Mouse (Mus musculus): ENCODE measurements around the gene Utp11. TPM values are rescaled to one million over a fixed set of nuclear protein-coding genes. Genes with fewer than 3 reads are reported as not detected.

Gene Utp11
- polyA plus RNA-seq, 1 experiment from 2014 or later = 78.9 TPM

GRCm38 (mm10) chr4:124685004-124685403 lies 8.4 kb downstream of the Utp11 start:
- Histone ChIP-seq H3K27me3 (ENCODE audit: control insufficient read depth, insufficient read depth, low read length) (no peaks in the 10 kb centered on the region), H3K4me2 (ENCODE audit: low read depth, severe bottlenecking) (no peak overlapping the region), H3K27ac (replicated peaks; ENCODE audit: low read depth, low read length) (no peak overlapping the region), H3K36me3 (ENCODE audit: control insufficient read depth, insufficient read depth, low read length) (peaks cover 22% of the 10 kb centered on the region), H3K9me3 (ENCODE audit: control insufficient read depth, low read length) (no peaks in the 10 kb centered on the region), H3K9ac (ENCODE audit: low read length) (no peak overlapping the region), H3K4me3 (ENCODE audit: low read depth, low read length) (no peak overlapping the region), H3K4me1 (ENCODE audit: control insufficient read depth, insufficient read depth, low read length) (no peaks in the 10 kb centered on the region)
- WGBS = 81% methylated on average over 4 of the region's 4 CpGs
- DNase-seq (ENCODE audit: low spot score) (no peak), ATAC-seq (ENCODE audit: insufficient number of reproducible peaks, low FRiP score, low TSS enrichment, low read depth) (no peak)

- Histone ChIP-seq H3K27me3 (ENCODE audit: control insufficient read depth, insufficient read depth, low read length) (no peaks in the 10 kb centered on the region), H3K36me3 (ENCODE audit: control insufficient read depth, insufficient read depth, low read length) (peaks cover 23% of the 10 kb centered on the region), H3K27ac (replicated peaks; ENCODE audit: low read depth, low read length) (no peak overlapping the region), H3K4me2 (ENCODE audit: low read depth, severe bottlenecking) (no peak overlapping the region), H3K4me3 (ENCODE audit: low read depth, low read length) (no peak overlapping the region), H3K4me1 (ENCODE audit: control insufficient read depth, insufficient read depth, low read length) (no peaks in the 10 kb centered on the region), H3K9me3 (ENCODE audit: control insufficient read depth, low read length) (no peaks in the 10 kb centered on the region), H3K9ac (ENCODE audit: low read length) (no peak overlapping the region)
- 94% methylated on average over 4 of the region's 4 CpGs for WGBS
- ATAC-seq (ENCODE audit: insufficient number of reproducible peaks, low FRiP score, low TSS enrichment, low read depth) = no peak
- DNase-seq (ENCODE audit: low spot score) = no peak
Measured at GRCm38 (mm10) chr4:124683474-124683873, 9.9 kb downstream of the Utp11 start.

DNA sequence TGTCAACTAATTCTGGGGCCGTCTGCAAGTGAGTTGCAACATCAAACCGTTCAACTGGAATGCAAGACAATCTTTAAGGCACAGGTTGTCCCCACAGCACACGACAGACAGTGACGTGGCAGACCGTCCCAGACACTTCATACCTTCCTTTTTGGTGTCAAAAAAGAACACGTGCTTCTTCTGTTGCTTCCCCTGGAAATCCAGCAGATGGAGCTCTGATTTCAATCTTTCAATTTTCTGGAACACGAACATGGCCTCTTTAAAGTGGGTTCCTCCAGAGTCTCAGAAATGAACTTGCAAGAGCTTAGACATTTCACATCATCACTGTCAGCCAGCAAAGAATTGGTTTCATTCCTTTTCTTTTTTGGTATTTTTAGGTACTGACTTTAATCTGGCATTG lies 11.1 kb downstream of the Utp11 start:
- WGBS = 59% methylated on average over 7 of the region's 7 CpGs
- no peak overlapping the region for H3K27ac ChIP-seq (replicated peaks; ENCODE audit: low read depth, low read length)
- DNase-seq (ENCODE audit: low spot score) = no peak
- no peaks in the 10 kb centered on the region for H3K4me1 ChIP-seq (ENCODE audit: control insufficient read depth, insufficient read depth, low read length)
- no peak overlapping the region for H3K9ac ChIP-seq (ENCODE audit: low read length)
- H3K4me3 ChIP-seq (ENCODE audit: low read depth, low read length) = no peak overlapping the region
- peaks cover 28% of the 10 kb centered on the region for H3K36me3 ChIP-seq (ENCODE audit: control insufficient read depth, insufficient read depth, low read length)
- H3K27me3 ChIP-seq (ENCODE audit: control insufficient read depth, insufficient read depth, low read length) = no peaks in the 10 kb centered on the region
- H3K9me3 ChIP-seq (ENCODE audit: control insufficient read depth, low read length) = no peaks in the 10 kb centered on the region
- H3K4me2 ChIP-seq (ENCODE audit: low read depth, severe bottlenecking) = no peak overlapping the region
- ATAC-seq (ENCODE audit: insufficient number of reproducible peaks, low FRiP score, low TSS enrichment, low read depth) = no peak

DNA sequence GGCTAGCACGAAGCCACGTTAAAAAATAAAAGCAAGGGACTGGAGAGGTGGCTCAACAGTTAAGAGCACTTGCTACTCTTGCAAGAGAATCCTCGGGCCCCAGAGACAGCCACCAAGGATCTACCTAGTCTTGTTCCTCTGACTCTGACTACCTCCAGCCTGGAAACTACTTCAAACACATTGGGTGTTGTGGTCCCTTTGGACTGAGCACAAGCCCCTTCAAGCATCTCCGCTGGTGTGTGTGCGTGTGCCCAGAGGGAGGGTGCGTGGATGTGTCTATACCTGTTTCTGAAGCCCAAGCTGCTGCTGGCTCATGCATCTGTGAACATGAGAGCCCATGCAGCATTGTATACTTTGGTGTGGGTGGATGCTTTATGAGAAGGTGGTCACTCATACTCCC lies 17.4 kb downstream of the Utp11 start:
- no peak overlapping the region for H3K27ac ChIP-seq (replicated peaks; ENCODE audit: low read depth, low read length)
- WGBS = 81% methylated on average over 6 of the region's 6 CpGs
- ATAC-seq (ENCODE audit: insufficient number of reproducible peaks, low FRiP score, low TSS enrichment, low read depth) (no peak), DNase-seq (ENCODE audit: low spot score) (no peak)
- H3K9me3 ChIP-seq (ENCODE audit: control insufficient read depth, low read length) = no peaks in the 10 kb centered on the region
- H3K9ac ChIP-seq (ENCODE audit: low read length) = no peak overlapping the region
- peaks cover 8% of the 10 kb centered on the region; the same call in 1 of the 2 replicates for H3K27me3 ChIP-seq (ENCODE audit: control insufficient read depth, insufficient read depth, low read length)
- peaks cover 17% of the 10 kb centered on the region for H3K4me1 ChIP-seq (ENCODE audit: control insufficient read depth, insufficient read depth, low read length)
- H3K36me3 ChIP-seq (ENCODE audit: control insufficient read depth, insufficient read depth, low read length) = peaks cover 12% of the 10 kb centered on the region; the same call in 1 of the 2 replicates
- H3K4me3 ChIP-seq (ENCODE audit: low read depth, low read length) = no peak overlapping the region
- no peak overlapping the region for H3K4me2 ChIP-seq (ENCODE audit: low read depth, severe bottlenecking)

DNA sequence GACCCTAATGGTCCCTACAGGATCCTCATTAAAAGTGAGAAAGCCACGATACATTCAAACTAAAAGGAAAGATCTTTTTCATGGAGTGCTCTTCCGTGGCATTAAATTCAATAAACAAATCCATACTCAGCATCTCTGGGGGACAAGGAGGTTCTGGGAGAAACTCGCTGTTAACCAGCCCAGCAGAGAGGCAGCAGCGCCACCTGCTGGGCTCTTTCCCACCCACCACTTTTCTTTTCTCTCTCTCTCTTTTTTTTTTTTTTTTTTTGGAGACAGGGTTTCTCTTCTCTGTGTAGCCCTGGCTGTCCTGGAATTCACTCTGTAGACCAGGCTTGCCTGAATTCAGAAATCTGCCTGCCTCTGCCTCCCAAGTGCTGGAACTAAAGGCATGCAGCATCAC lies 18.4 kb downstream of the Utp11 start:
- Histone ChIP-seq H3K9ac (ENCODE audit: low read length) (no peak overlapping the region), H3K27ac (replicated peaks; ENCODE audit: low read depth, low read length) (no peak overlapping the region), H3K27me3 (ENCODE audit: control insufficient read depth, insufficient read depth, low read length) (peaks cover 8% of the 10 kb centered on the region; the same call in 1 of the 2 replicates), H3K36me3 (ENCODE audit: control insufficient read depth, insufficient read depth, low read length) (peaks cover 7% of the 10 kb centered on the region; the same call in 1 of the 2 replicates), H3K4me1 (ENCODE audit: control insufficient read depth, insufficient read depth, low read length) (peaks cover 17% of the 10 kb centered on the region), H3K4me3 (ENCODE audit: low read depth, low read length) (no peak overlapping the region), H3K4me2 (ENCODE audit: low read depth, severe bottlenecking) (no peak overlapping the region), H3K9me3 (ENCODE audit: control insufficient read depth, low read length) (no peaks in the 10 kb centered on the region)
- 3% methylated on average over 4 of the region's 4 CpGs for WGBS
- ATAC-seq (ENCODE audit: insufficient number of reproducible peaks, low FRiP score, low TSS enrichment, low read depth) (no peak), DNase-seq (ENCODE audit: low spot score) (peak; percentile 81)

DNA sequence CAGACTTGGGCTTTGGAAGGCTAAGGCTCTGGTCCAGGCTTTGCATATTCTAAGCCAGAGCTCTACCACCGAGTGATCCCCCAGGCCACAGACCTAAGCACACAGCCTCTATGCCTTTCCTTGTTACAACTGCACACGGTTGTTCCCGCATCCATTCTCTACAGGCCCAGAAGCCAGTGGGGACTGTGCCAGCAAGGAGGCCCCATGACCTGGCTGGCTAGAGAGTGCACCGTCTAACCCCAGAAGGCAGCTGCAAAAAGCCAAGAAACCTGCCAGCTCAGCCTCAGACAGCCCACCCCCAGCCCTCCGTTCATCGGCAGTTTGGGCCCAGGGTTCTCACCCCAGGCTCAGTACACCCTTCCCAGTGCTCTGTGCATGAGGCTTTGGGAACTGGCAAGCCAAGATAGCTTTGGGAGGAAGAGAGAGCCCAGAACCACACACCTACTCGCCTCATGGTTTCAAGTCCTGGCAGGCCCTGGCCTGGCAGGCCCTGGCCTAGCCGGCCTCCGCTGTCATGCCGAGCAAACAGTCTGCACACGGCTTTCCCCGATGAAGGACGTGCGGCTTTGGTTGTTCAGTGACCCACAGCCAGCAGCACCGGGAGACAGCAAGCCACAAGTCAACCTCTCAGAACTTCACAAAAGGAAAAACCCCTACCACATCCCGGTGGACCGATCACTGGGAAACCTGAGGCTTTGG lies 18.9 kb downstream of the Utp11 start:
- Histone ChIP-seq H3K4me3 (ENCODE audit: low read depth, low read length) (no peak overlapping the region), H3K36me3 (ENCODE audit: control insufficient read depth, insufficient read depth, low read length) (0 out of 2 replicates have a peak, but pooled peaks cover 5% of the 10 kb centered on the region), H3K27ac (replicated peaks; ENCODE audit: low read depth, low read length) (no peak overlapping the region), H3K4me1 (ENCODE audit: control insufficient read depth, insufficient read depth, low read length) (peaks cover 17% of the 10 kb centered on the region), H3K9ac (ENCODE audit: low read length) (no peak overlapping the region), H3K4me2 (ENCODE audit: low read depth, severe bottlenecking) (no peak overlapping the region), H3K9me3 (ENCODE audit: control insufficient read depth, low read length) (no peaks in the 10 kb centered on the region), H3K27me3 (ENCODE audit: control insufficient read depth, insufficient read depth, low read length) (peaks cover 8% of the 10 kb centered on the region; the same call in 1 of the 2 replicates)
- ATAC-seq (ENCODE audit: insufficient number of reproducible peaks, low FRiP score, low TSS enrichment, low read depth) (no peak), DNase-seq (ENCODE audit: low spot score) (no peak)
- WGBS = 73% methylated on average over 17 of the region's 17 CpGs

DNA sequence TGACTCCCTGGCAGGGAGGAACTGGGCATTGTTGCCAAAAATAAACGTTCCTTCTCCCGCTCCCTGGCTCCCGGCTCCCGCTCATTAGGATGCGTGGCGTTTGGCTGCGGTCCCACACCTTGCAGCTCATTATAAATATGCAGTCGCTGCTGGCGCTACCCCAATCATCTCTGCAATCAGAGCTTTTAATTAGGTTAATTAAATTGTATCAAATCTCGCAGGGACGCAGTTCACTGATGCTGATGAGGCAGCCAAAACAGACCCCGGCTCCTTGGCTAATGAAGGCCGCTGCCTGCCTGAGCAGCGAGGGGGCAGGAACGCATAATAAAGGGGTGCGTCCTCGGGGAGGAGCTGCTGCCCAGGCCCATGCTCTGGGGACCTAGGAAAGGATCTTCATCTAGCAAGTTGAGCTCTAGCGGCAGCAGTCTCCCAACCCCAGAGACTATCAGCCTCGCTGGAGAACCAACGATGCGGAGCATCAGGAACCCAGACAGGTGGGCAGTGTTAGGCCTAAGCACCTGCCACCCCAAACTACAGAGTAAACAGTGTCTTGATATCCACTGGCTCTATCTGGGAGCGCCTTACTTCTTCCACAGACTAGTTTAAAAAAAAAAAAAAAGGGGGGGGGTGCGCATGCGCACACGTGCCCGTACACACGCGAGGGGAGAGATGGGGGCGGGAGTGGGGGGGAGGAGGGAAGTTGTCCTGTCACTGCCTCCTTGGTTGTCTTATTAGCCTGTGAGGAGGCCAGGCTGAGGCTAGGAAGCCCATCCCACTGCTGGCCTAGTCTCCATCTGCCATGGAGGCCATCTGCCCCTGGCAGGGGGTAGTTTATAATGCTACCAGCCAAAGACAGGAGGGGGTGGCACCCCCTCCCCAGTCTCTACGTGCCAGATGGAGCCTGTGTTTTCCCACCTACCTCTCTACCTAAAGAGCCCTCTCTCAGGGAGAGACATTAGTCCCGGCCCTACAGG lies 20.8 kb downstream of the Utp11 start:
- no peaks in the 10 kb centered on the region for H3K9me3 ChIP-seq (ENCODE audit: control insufficient read depth, low read length)
- peaks cover 13% of the 10 kb centered on the region; the same call in 1 of the 2 replicates for H3K27me3 ChIP-seq (ENCODE audit: control insufficient read depth, insufficient read depth, low read length)
- ATAC-seq (ENCODE audit: insufficient number of reproducible peaks, low FRiP score, low TSS enrichment, low read depth) (no peak), DNase-seq (ENCODE audit: low spot score) (peak; percentile 45)
- 0 out of 2 replicates have a peak, but pooled peaks cover 3% of the 10 kb centered on the region for H3K36me3 ChIP-seq (ENCODE audit: control insufficient read depth, insufficient read depth, low read length)
- peak overlapping the region; percentile 38 for H3K4me2 ChIP-seq (ENCODE audit: low read depth, severe bottlenecking)
- 2% methylated on average over 29 of the region's 31 CpGs for WGBS
- no peak overlapping the region for H3K9ac ChIP-seq (ENCODE audit: low read length)
- peaks cover 17% of the 10 kb centered on the region for H3K4me1 ChIP-seq (ENCODE audit: control insufficient read depth, insufficient read depth, low read length)
- no peak overlapping the region for H3K27ac ChIP-seq (replicated peaks; ENCODE audit: low read depth, low read length)
- H3K4me3 ChIP-seq (ENCODE audit: low read depth, low read length) = peak overlapping the region; percentile 10

GRCm38 (mm10) chr4:124671583-124671982 lies 21.8 kb downstream of the Utp11 start:
- H3K4me2 ChIP-seq (ENCODE audit: low read depth, severe bottlenecking) = 0 out of 2 replicates have a peak overlapping the region, but pooled peaks have one; percentile 38
- no peak overlapping the region for H3K9ac ChIP-seq (ENCODE audit: low read length)
- WGBS = 26% methylated on average over 7 of the region's 7 CpGs

More at GRCm38 (mm10) chr4:124671583-124671982, 21.8 kb downstream of the Utp11 start:
- H3K4me1 ChIP-seq (ENCODE audit: control insufficient read depth, insufficient read depth, low read length) = peaks cover 17% of the 10 kb centered on the region
- no peak overlapping the region for H3K27ac ChIP-seq (replicated peaks; ENCODE audit: low read depth, low read length)
- ATAC-seq (ENCODE audit: insufficient number of reproducible peaks, low FRiP score, low TSS enrichment, low read depth) (no peak), DNase-seq (ENCODE audit: low spot score) (no peak)
- no peak overlapping the region; the same call in 1 of the 2 replicates for H3K4me3 ChIP-seq (ENCODE audit: low read depth, low read length)
- no peaks in the 10 kb centered on the region for H3K36me3 ChIP-seq (ENCODE audit: control insufficient read depth, insufficient read depth, low read length)
- H3K9me3 ChIP-seq (ENCODE audit: control insufficient read depth, low read length) = no peaks in the 10 kb centered on the region
- H3K27me3 ChIP-seq (ENCODE audit: control insufficient read depth, insufficient read depth, low read length) = peaks cover 22% of the 10 kb centered on the region
